Mouse (Mus musculus): ENCODE measurements around the gene Acot10.

GRCm38 (mm10) chr15:20660221-20660620 is 6.3 kb downstream of the Acot10 start:
- TF ChIP-seq ZC3H11A (IDR thresholded peaks at IDR 0.05; ENCODE audit: borderline replicate concordance, low read depth, low read length) (no peak), HCFC1 (IDR thresholded peaks at IDR 0.05; ENCODE audit: borderline replicate concordance, insufficient read depth, low read length) (no peak), CHD2 (IDR thresholded peaks at IDR 0.05; ENCODE audit: low read depth, low read length) (no peak), MAFK (IDR thresholded peaks at IDR 0.05; ENCODE audit: insufficient read depth, low read depth, low read length) (no peak)
